Mouse (Mus musculus) bone marrow, adult 2 months (tissue): ENCODE results near the gene Card14.

Experiments
- CTCF ChIP-seq: fragments of 200-500 bp; IDR thresholded peaks from 2 replicates; pipeline ENCODE4 v1.5.1; 2011; ENCODE audit warnings: low read length, control low read depth; ENCODE audit not compliant: control insufficient read depth, insufficient read depth
- POLR2A ChIP-seq: fragments of 200-500 bp; IDR thresholded peaks from 2 replicates; pipeline ENCODE4 v1.6.1; 2011; ENCODE audit warnings: low read depth, mild to moderate bottlenecking, control low read depth, low read length, borderline replicate concordance; ENCODE audit not compliant: control insufficient read depth

DNA sequence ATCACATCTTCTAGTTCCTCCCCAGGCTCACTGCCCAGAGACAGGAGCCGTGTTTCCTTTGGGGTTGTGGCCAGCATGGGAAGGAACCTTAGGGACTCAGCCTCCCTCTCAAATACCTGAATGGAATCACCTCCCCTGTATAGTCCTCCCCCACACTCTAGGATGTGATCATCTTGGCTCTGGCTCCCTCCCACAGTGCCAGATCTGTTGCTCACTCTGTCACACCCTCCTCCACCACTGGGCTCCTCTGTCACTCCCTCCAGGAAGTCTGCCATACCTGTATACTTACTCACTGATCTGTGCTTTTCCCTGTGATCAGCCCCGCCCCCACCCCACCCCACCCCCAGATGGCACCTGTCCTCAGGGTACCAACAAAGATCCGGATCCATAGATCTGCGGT is 23.0 kb downstream of the Card14 start:
- no peak for TF ChIP-seq POLR2A
- TF ChIP-seq CTCF, result no peak
